Mouse (Mus musculus) lung, adult 2 months (tissue): ENCODE data around the gene Tesmin. TPM values are rescaled to one million over a fixed set of nuclear protein-coding genes. Genes with fewer than 3 reads are reported as not detected.

Experiments
- DNase-seq: peaks from one replicate; pipeline ENCODE4 v3.0.0; 2022
- H3K4me1 ChIP-seq: fragments of 200-500 bp; 2 replicates; pipeline ENCODE4 v1.6.1; 2011; ENCODE audit warnings: low read length; ENCODE audit not compliant: control insufficient read depth, insufficient read depth
- H3K4me3 ChIP-seq: fragments of 200-500 bp; replicated peaks from 2 replicates; pipeline ENCODE3; 2011; ENCODE audit warnings: low read depth, mild to moderate bottlenecking, control low read depth, low read length; ENCODE audit errors: extremely low read depth
- CTCF ChIP-seq: fragments of 200-500 bp; IDR thresholded peaks from 2 replicates; pipeline ENCODE4 v1.5.1; 2011; ENCODE audit warnings: mild to moderate bottlenecking, low read length, control low read depth; ENCODE audit not compliant: insufficient read depth
- POLR2A ChIP-seq: fragments of 200-500 bp; IDR thresholded peaks from 2 replicates; pipeline ENCODE4 v1.6.1; 2011; ENCODE audit warnings: low read depth, mild to moderate bottlenecking, control low read depth, low read length, borderline replicate concordance; ENCODE audit errors: extremely low read depth
- WGBS: fragments of 180-500 bp; shearing (Covaris S2); methylation state at CpG from one replicate; pipeline ENCODE4 v1.1.7; 2018; 5-methylcytosine and 5-hydroxymethylcytosine counted together
- polyA plus RNA-seq: library from polyadenylated mRNA; depleted of rRNA; stranded (reverse); fragments of >200 nt; gene quantifications from 2 replicates; pipeline ENCODE4 v1.2.3, GENCODE M21; 2012

Tesmin gene
- polyA plus RNA-seq, 1 experiment: 0.41 TPM

- 48% methylated on average over 4 of the region's 4 CpGs for WGBS
- H3K4me3 ChIP-seq: no peak overlapping the region
- no peaks in the 10 kb centered on the region for H3K4me1 ChIP-seq
- DNase-seq: no peak
- TF ChIP-seq POLR2A (no peak), CTCF (no peak)
Observed at GRCm38 (mm10) chr19:3434124-3434523, 45.5 kb downstream of the Tesmin start.

GRCm38 (mm10) chr19:3434641-3435040 lies 46.0 kb downstream of the Tesmin start:
- Histone ChIP-seq H3K4me3 (no peak overlapping the region), H3K4me1 (no peaks in the 10 kb centered on the region)
- no peak for DNase-seq
- TF ChIP-seq CTCF (no peak), POLR2A (no peak)
- WGBS: 61% methylated on average over 4 of the region's 4 CpGs

- TF ChIP-seq POLR2A (no peak), CTCF (no peak)
- Histone ChIP-seq H3K4me1 (no peaks in the 10 kb centered on the region), H3K4me3 (no peak overlapping the region)
- DNase-seq: no peak
- WGBS: 59% methylated on average over 3 of the region's 3 CpGs
Observed at GRCm38 (mm10) chr19:3435824-3436223, 47.2 kb downstream of the Tesmin start.

GRCm38 (mm10) chr19:3436840-3437239 lies 48.2 kb downstream of the Tesmin start:
- Histone ChIP-seq H3K4me1 (no peaks in the 10 kb centered on the region), H3K4me3 (no peak overlapping the region)
- peak; percentile 19 for DNase-seq
- TF ChIP-seq POLR2A: no peak
- TF ChIP-seq CTCF: peak; percentile 58
- 52% methylated on average over 9 of the region's 9 CpGs for WGBS

GRCm38 (mm10) chr19:3437980-3438379 lies 49.3 kb downstream of the Tesmin start:
- DNase-seq: no peak
- 68% methylated on average over 5 of the region's 5 CpGs for WGBS

GRCm38 (mm10) chr19:3440667-3441066 lies 52.0 kb downstream of the Tesmin start:
- TF ChIP-seq POLR2A (no peak), CTCF (no peak)
- Histone ChIP-seq H3K4me1 (no peaks in the 10 kb centered on the region), H3K4me3 (no peak overlapping the region)
- 62% methylated on average over 5 of the region's 5 CpGs for WGBS
- DNase-seq: no peak

More at GRCm38 (mm10) chr19:3437980-3438379, 49.3 kb downstream of the Tesmin start:
- TF ChIP-seq POLR2A (no peak), CTCF (peak; percentile 33; the same call in 1 of the 2 replicates)
- no peaks in the 10 kb centered on the region for H3K4me1 ChIP-seq
- no peak overlapping the region for H3K4me3 ChIP-seq

GRCm38 (mm10) chr19:3441092-3441491 lies 52.4 kb downstream of the Tesmin start:
- no peak for DNase-seq
- TF ChIP-seq CTCF: no peak
- no peak for TF ChIP-seq POLR2A
- Histone ChIP-seq H3K4me3 (no peak overlapping the region), H3K4me1 (no peaks in the 10 kb centered on the region)
- 69% methylated on average over 10 of the region's 10 CpGs for WGBS

GRCm38 (mm10) chr19:3447348-3447747 lies 58.7 kb downstream of the Tesmin start:
- DNase-seq: no peak
- H3K4me1 ChIP-seq: no peaks in the 10 kb centered on the region
- H3K4me3 ChIP-seq: no peak overlapping the region
- WGBS: 61% methylated on average over 3 of the region's 3 CpGs
- TF ChIP-seq POLR2A (no peak), CTCF (no peak)

- no peak for TF ChIP-seq CTCF
- no peak for TF ChIP-seq POLR2A
- WGBS: 33% methylated on average over 3 of the region's 3 CpGs
- peak; percentile 11 for DNase-seq
- Histone ChIP-seq H3K4me3 (no peak overlapping the region), H3K4me1 (no peaks in the 10 kb centered on the region)
Observed at GRCm38 (mm10) chr19:3449248-3449647, 60.6 kb downstream of the Tesmin start.

DNA sequence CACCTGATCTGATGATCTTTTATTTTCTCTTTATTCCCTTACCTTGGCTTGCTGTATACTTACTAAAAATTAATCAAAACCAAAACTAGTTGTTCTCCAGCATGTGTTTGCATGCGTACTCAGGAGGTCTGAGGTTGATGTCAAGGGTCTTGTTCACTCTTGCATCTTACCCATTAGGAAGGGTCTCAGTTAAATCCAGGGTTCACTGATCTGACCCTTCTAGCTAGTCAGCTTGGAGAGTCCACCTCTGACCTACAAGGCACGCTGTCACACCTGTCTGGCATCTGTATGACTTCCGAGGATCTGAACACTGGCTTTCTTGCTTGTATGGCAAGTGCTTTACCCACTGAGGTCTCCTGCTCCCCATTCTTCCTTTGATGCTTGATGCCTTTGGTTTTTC lies 62.1 kb downstream of the Tesmin start:
- TF ChIP-seq POLR2A (no peak), CTCF (no peak)
- Histone ChIP-seq H3K4me3 (no peak overlapping the region), H3K4me1 (no peaks in the 10 kb centered on the region)
- DNase-seq: no peak
- WGBS: 87% methylated on average over 3 of the region's 3 CpGs
